Mouse (Mus musculus) gastrocnemius, postnatal 14 days (tissue): Measurements from ENCODE around the gene Phf21a. TPM values are rescaled to one million over a fixed set of nuclear protein-coding genes. Genes with fewer than 3 reads are reported as not detected.

Experiments used
- DNase-seq: peaks from one replicate; pipeline ENCODE4 v3.0.0; 2021; ENCODE audit warnings: mixed read lengths
- intact Hi-C: fragments of 180-260 bp; cut with DNase I; formaldehyde crosslinking; loops from one replicate; pipeline ENCODE4 v1.15.1; 2025; ENCODE audit warnings: low total_unique reads
- total RNA-seq, 2 experiments: library from RNA; stranded (reverse); gene quantifications; 2 replicates each; pipeline ENCODE4 v1.2.3; 2021

Phf21a gene
- total RNA-seq, 2 experiments from 2014 or later, result 19.5 to 21.2 TPM

- intact Hi-C loops, result no loop called here
- no peak for DNase-seq
Measured at GRCm38 (mm10) chr2:92199562-92200286, 106.8 kb downstream of the Phf21a start.

GRCm38 (mm10) chr2:92202319-92203040 lies 109.6 kb downstream of the Phf21a start:
- DNase-seq, result no peak
- intact Hi-C loops, result no loop called here

GRCm38 (mm10) chr2:92205010-92205639 lies 112.2 kb downstream of the Phf21a start:
- intact Hi-C loops, result no loop called here
- DNase-seq, result no peak

GRCm38 (mm10) chr2:92210409-92210808 lies 117.5 kb downstream of the Phf21a start:
- intact Hi-C loops, result no loop called here
- no peak for DNase-seq

GRCm38 (mm10) chr2:92221431-92221830 lies 128.5 kb downstream of the Phf21a start:
- intact Hi-C loops, result no loop called here
- DNase-seq, result no peak

- DNase-seq, result no peak
- intact Hi-C loops, result no loop called here
Measured at GRCm38 (mm10) chr2:92225592-92225991, 132.7 kb downstream of the Phf21a start.

- no peak for DNase-seq
- intact Hi-C loops, result no loop called here
Measured at GRCm38 (mm10) chr2:92229973-92230372, 137.1 kb downstream of the Phf21a start.

GRCm38 (mm10) chr2:92231706-92232105 lies 138.8 kb downstream of the Phf21a start:
- DNase-seq, result no peak
- intact Hi-C loops, result no loop called here

- intact Hi-C loops, result no loop called here
- DNase-seq, result no peak
Measured at GRCm38 (mm10) chr2:92234768-92235332, 141.9 kb downstream of the Phf21a start.

- intact Hi-C loops, result no loop called here
- no peak for DNase-seq
Measured at GRCm38 (mm10) chr2:92240299-92240698, 147.4 kb downstream of the Phf21a start.

GRCm38 (mm10) chr2:92240816-92241215 lies 147.9 kb downstream of the Phf21a start:
- intact Hi-C loops, result no loop called here
- DNase-seq, result no peak

- intact Hi-C loops, result no loop called here
- no peak for DNase-seq
Measured at GRCm38 (mm10) chr2:92241317-92241716, 148.4 kb downstream of the Phf21a start.

GRCm38 (mm10) chr2:92246112-92246511 lies 153.2 kb downstream of the Phf21a start:
- intact Hi-C loops, result no loop called here
- no peak for DNase-seq

GRCm38 (mm10) chr2:92247711-92248110 lies 154.8 kb downstream of the Phf21a start:
- DNase-seq, result no peak
- intact Hi-C loops, result no loop called here

GRCm38 (mm10) chr2:92250472-92250871 lies 157.6 kb downstream of the Phf21a start:
- no peak for DNase-seq
- intact Hi-C loops, result no loop called here

GRCm38 (mm10) chr2:92253777-92254176 lies 160.9 kb downstream of the Phf21a start:
- DNase-seq, result no peak
- intact Hi-C loops, result no loop called here

GRCm38 (mm10) chr2:92256141-92256540 lies 163.2 kb downstream of the Phf21a start:
- intact Hi-C loops, result no loop called here
- DNase-seq, result no peak

- no peak for DNase-seq
- intact Hi-C loops, result no loop called here
Measured at GRCm38 (mm10) chr2:92257372-92257956, 164.5 kb downstream of the Phf21a start.

- intact Hi-C loops, result no loop called here
- DNase-seq, result no peak
Measured at GRCm38 (mm10) chr2:92259924-92260323, 167.0 kb downstream of the Phf21a start.

GRCm38 (mm10) chr2:92266100-92266617 lies 173.2 kb downstream of the Phf21a start:
- intact Hi-C loops, result no loop called here
- no peak for DNase-seq
